Mouse (Mus musculus) frontal cortex, postnatal 36 days (tissue): Measurements from ENCODE around the gene Hcn1.
A peak's percentile ranks its signal among the peaks of the same experiment; 100 is the strongest.

Experiments
- DNase-seq, 2 experiments: peaks; one replicate each; pipeline ENCODE4 v3.0.0; 2022; ENCODE audit warnings: low spot score in 2 of 2

The Hcn1 gene

DNA sequence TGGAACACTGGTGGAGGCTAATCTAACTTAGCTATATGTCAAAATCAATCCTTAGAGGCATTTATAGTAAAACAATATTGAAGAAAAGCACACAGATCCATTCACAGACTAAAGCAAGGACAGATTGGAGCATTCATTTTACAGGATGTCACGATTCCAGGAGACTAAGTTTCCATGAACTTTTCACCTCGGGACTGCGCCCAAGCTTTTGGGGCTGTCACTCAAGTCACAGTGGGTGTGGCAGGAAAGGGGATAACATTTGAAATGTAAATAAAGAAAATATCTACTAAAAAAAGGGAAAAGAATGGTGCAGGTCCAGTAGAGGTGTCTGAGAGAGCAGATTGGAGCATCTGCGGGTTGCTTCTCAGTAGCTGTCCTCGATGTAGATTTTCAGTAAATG lies 421.3 kb downstream of the Hcn1 start:
- DNase-seq = no peak

DNA sequence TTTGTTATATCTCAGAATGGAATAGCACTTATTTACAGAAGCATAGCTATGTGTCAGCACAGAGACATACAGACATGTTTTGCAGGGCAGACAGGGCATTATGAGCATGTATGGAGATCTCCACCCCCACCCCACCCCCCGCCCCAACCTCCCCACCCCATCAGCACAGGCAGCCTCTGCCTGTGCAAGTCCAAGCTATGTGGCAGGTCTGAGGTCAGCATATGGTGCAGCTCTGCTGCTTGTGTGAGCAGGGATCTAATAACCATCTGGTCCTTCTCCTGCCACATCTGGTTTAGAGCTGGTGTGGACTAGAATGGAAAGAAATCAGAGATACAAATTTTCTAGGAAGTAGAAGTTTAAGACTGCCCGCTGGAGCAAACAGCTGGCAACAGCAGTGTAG lies 424.4 kb downstream of the Hcn1 start:
- DNase-seq = no peak

DNA sequence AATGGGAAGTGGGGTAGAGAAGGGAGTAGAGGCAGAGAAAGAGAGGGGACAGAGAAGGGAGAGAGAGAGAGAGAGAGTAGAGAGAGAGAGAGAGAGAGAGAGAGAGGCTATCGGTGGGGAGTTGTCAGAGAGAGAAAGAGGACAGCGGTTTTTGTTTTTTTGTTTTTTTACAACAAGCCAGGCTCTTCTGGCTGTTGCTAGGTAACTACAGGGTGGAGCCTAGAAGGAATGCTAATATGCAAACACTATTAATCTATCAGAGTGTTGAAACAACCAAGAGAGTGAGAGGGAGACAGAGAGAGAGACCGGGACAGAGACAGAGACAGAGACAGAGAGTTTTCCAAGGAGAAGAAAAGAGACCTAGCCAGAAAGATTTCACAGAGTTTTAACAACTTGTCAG lies 425.7 kb downstream of the Hcn1 start:
- DNase-seq = no peak

DNA sequence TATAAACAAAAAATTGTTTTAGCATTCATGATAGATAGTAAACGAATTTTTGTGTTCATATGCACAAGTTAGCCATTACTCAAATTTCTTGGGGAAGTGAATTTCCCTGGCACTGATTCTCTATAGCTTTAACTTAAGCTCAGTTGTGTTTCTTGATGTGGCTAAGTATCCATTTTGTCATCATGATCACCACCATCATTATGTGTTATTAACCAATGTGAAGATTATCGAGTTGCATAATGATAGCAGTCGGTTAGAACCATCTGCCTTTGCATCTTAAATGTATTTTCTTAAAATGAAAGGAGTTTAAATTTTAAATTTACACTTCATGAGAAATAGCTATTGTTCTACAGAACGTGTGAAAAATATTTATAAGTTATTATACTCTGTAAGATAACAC lies 426.5 kb downstream of the Hcn1 start:
- no peak for DNase-seq

DNA sequence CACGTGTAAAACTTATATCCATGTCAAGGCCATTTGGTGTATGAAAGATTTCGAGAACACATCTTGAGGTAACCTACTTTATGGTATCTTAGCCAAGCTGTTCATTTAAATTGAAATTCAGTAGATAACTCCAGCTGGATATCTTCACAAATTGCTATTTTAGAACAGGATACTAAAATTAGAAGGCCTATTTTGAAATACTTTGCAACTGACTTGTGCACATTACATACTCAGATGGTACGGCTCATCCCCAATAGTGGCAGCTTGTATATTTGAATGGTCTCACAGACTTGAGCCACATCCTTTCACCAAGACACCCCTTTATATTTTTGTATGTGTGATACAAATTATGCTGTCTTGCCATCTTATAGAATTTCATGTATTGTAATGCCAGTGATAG lies 427.5 kb downstream of the Hcn1 start:
- peak in 1 of 2 experiments; percentile 27 for DNase-seq

DNA sequence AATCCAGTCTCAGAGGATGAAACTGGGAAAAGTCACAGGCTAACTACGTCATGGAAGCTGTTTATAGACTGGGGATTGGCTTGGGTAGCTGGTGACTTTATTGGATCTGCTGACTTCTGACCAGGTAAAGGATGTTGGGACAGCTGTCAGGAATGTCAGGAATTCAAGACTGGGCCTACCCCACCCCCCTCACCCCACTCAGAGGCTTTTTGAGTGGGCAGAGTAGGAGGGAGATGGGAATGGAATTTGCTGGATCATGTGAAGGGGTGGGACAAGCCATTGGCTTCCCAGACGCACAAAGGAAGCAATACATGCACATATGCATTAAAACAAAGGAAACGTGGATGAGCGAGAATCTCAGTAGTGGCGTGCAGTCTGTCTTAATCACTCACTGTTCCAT lies 433.5 kb downstream of the Hcn1 start:
- no peak for DNase-seq
